Mouse (Mus musculus): ENCODE measurements at regions not wholly inside any gene's neighbourhood (a gene's known extent, or its start where the extent isn't known, plus 50 kb on each side); places are given as distances from the start of the nearest gene placed in this dataset.

GRCm38 (mm10) chr8:10723332-10723731, 284.9 kb downstream of the Irs2 start:
- no peak for TF ChIP-seq CTCF (IDR thresholded peaks at IDR 0.05; ENCODE audit: low read depth, low read length)
- no peak for TF ChIP-seq EP300 (IDR thresholded peaks at IDR 0.05; ENCODE audit: insufficient read depth, low read depth, low read length)
